Mouse (Mus musculus) liver, embryonic 15.5 days (tissue): ENCODE data around the gene Lcn2. TPM values are rescaled to one million over a fixed set of nuclear protein-coding genes. Genes with fewer than 3 reads are reported as not detected.

Source experiments
- ATAC-seq: fragments of 200-750 bp; cut with Nextera tagmentation; 2 replicates; pipeline ENCODE4 v1.8.0; 2017; ENCODE audit warnings: moderate number of reproducible peaks, mild to moderate bottlenecking, moderate library complexity; ENCODE audit not compliant: insufficient read depth
- H3K27ac ChIP-seq: fragments of 300-500 bp; sonication (generic); replicated peaks from 2 replicates; pipeline ENCODE4 v1.5.1; 2015; ENCODE audit warnings: mild to moderate bottlenecking, inconsistent platforms
- H3K27me3 ChIP-seq: fragments of 300-500 bp; sonication (generic); 2 replicates; pipeline ENCODE4 v1.6.1; 2015; ENCODE audit warnings: mild to moderate bottlenecking, inconsistent platforms
- H3K36me3 ChIP-seq: fragments of 300-500 bp; sonication (generic); replicated peaks from 2 replicates; pipeline ENCODE4 v1.6.1; 2015; ENCODE audit warnings: moderate library complexity, mild to moderate bottlenecking, inconsistent platforms
- H3K4me1 ChIP-seq: fragments of 300-500 bp; sonication (generic); replicated peaks from 2 replicates; pipeline ENCODE4 v1.6.1; 2015; ENCODE audit warnings: inconsistent platforms
- H3K4me2 ChIP-seq: fragments of 300-500 bp; sonication (generic); 2 replicates; pipeline ENCODE4 v1.6.1; 2015; ENCODE audit warnings: moderate library complexity, mild to moderate bottlenecking, inconsistent platforms
- H3K4me3 ChIP-seq: fragments of 300-500 bp; sonication (generic); replicated peaks from 2 replicates; pipeline ENCODE4 v1.5.1; 2015; ENCODE audit warnings: mild to moderate bottlenecking, inconsistent platforms
- H3K9ac ChIP-seq: fragments of 300-500 bp; sonication (generic); 2 replicates; pipeline ENCODE4 v1.6.1; 2015; ENCODE audit warnings: moderate library complexity, mild to moderate bottlenecking, inconsistent platforms
- H3K9me3 ChIP-seq: fragments of 300-500 bp; sonication (generic); replicated peaks from 2 replicates; pipeline ENCODE4 v1.6.1; 2016; ENCODE audit warnings: inconsistent platforms
- WGBS: fragments of 180-500 bp; shearing (Covaris S2); methylation state at CpG from one replicate; pipeline ENCODE4 v1.1.7; 2015; ENCODE audit warnings: mixed read lengths; ENCODE audit not compliant: insufficient replicate concordance; 5-methylcytosine and 5-hydroxymethylcytosine counted together
- polyA plus RNA-seq: library from polyadenylated mRNA; unstranded; fragments of >200 nt; fragmentation: Nextera tagmentation; extraction: Ambion mirVana; gene quantifications from 2 replicates; pipeline ENCODE4 v1.2.1, GENCODE M21; 2015

Gene Lcn2
- polyA plus RNA-seq = 185 and 214 TPM in 2 replicates

GRCm38 (mm10) chr2:32387706-32388490 is at the start of gene Lcn2:
Lcn2 (minus strand) TSS chr2:32388252.
- peak within 1 kb of the TSS; percentile 1; the same call in 1 of the 2 replicates for H3K9ac ChIP-seq
- H3K27me3 ChIP-seq = peaks cover 35% of the 10 kb centered on the region
- peak within 1 kb of the TSS; percentile 38; the same call in 1 of the 2 replicates for H3K27ac ChIP-seq
- peaks cover 20% of the 10 kb centered on the region for H3K4me1 ChIP-seq
- peak within 1 kb of the TSS; percentile 24 for H3K4me3 ChIP-seq
- WGBS = 43% methylated on average over 5 of the region's 5 CpGs
- H3K4me2 ChIP-seq = no peak within 1 kb of the TSS; the same call in 1 of the 2 replicates
- no peaks in the 10 kb centered on the region for H3K36me3 ChIP-seq
- H3K9me3 ChIP-seq = no peaks in the 10 kb centered on the region
- ATAC-seq = peak; percentile 35

- H3K27ac ChIP-seq = peak overlapping the region; percentile 36; the same call in 1 of the 2 replicates
These were observed 49.6 kb upstream of the Lcn2 start for GRCm38 (mm10) chr2:32437612-32438166.

GRCm38 (mm10) chr2:32436686-32437372 is 48.8 kb upstream of the Lcn2 start:
- ATAC-seq = peak; percentile 42; the same call in 1 of the 2 replicates
- no peaks in the 10 kb centered on the region for H3K27me3 ChIP-seq
- no peak overlapping the region for H3K9ac ChIP-seq
- peak overlapping the region; percentile 39; the same call in 1 of the 2 replicates for H3K27ac ChIP-seq
- no peaks in the 10 kb centered on the region for H3K9me3 ChIP-seq
- no peak overlapping the region for H3K4me2 ChIP-seq
- no peak overlapping the region for H3K4me3 ChIP-seq
- peaks cover 30% of the 10 kb centered on the region for H3K4me1 ChIP-seq
- H3K36me3 ChIP-seq = no peaks in the 10 kb centered on the region
- 50% methylated on average over 3 of the region's 3 CpGs for WGBS

More at GRCm38 (mm10) chr2:32437612-32438166, 49.6 kb upstream of the Lcn2 start:
- no peaks in the 10 kb centered on the region for H3K36me3 ChIP-seq
- peaks cover 35% of the 10 kb centered on the region for H3K4me1 ChIP-seq
- no peak overlapping the region for H3K4me2 ChIP-seq
- no peak overlapping the region for H3K4me3 ChIP-seq
- WGBS = 24% methylated on average over 2 of the region's 2 CpGs
- no peak overlapping the region for H3K9ac ChIP-seq
- no peak for ATAC-seq
- no peaks in the 10 kb centered on the region for H3K27me3 ChIP-seq
- no peaks in the 10 kb centered on the region for H3K9me3 ChIP-seq

- Histone ChIP-seq H3K4me2 (no peak overlapping the region), H3K4me1 (peaks cover 36% of the 10 kb centered on the region), H3K36me3 (no peaks in the 10 kb centered on the region), H3K9me3 (no peaks in the 10 kb centered on the region), H3K9ac (no peak overlapping the region), H3K4me3 (no peak overlapping the region), H3K27me3 (no peaks in the 10 kb centered on the region), H3K27ac (no peak overlapping the region)
- 58% methylated on average over 18 of the region's 18 CpGs for WGBS
- no peak for ATAC-seq
These were observed 42.9 kb upstream of the Lcn2 start for GRCm38 (mm10) chr2:32430701-32431676.

- WGBS = 36% methylated on average over 4 of the region's 4 CpGs
- Histone ChIP-seq H3K9ac (no peak overlapping the region), H3K27ac (no peak overlapping the region), H3K36me3 (no peaks in the 10 kb centered on the region), H3K9me3 (no peaks in the 10 kb centered on the region), H3K27me3 (no peaks in the 10 kb centered on the region), H3K4me2 (no peak overlapping the region), H3K4me3 (no peak overlapping the region), H3K4me1 (peaks cover 50% of the 10 kb centered on the region)
- no peak for ATAC-seq
These were observed 41.3 kb upstream of the Lcn2 start for GRCm38 (mm10) chr2:32429215-32429891.

GRCm38 (mm10) chr2:32428262-32428722 is 40.2 kb upstream of the Lcn2 start:
- H3K4me1 ChIP-seq = peaks cover 60% of the 10 kb centered on the region
- no peaks in the 10 kb centered on the region for H3K9me3 ChIP-seq
- no peak; the same call in 1 of the 2 replicates for ATAC-seq
- 44% methylated on average over 8 of the region's 8 CpGs for WGBS
- H3K36me3 ChIP-seq = no peaks in the 10 kb centered on the region
- no peak overlapping the region for H3K27ac ChIP-seq
- no peak overlapping the region for H3K9ac ChIP-seq
- peak overlapping the region; percentile 4; the same call in 1 of the 2 replicates for H3K4me2 ChIP-seq
- no peak overlapping the region for H3K4me3 ChIP-seq
- H3K27me3 ChIP-seq = no peaks in the 10 kb centered on the region

GRCm38 (mm10) chr2:32427720-32428119 is 39.7 kb upstream of the Lcn2 start:
- H3K36me3 ChIP-seq = no peaks in the 10 kb centered on the region
- 66% methylated on average over 5 of the region's 5 CpGs for WGBS
- H3K4me3 ChIP-seq = no peak overlapping the region
- H3K27me3 ChIP-seq = no peaks in the 10 kb centered on the region
- no peak overlapping the region for H3K27ac ChIP-seq
- H3K4me2 ChIP-seq = no peak overlapping the region
- no peaks in the 10 kb centered on the region for H3K9me3 ChIP-seq
- H3K4me1 ChIP-seq = peaks cover 66% of the 10 kb centered on the region
- ATAC-seq = no peak
- H3K9ac ChIP-seq = no peak overlapping the region

- Histone ChIP-seq H3K27me3 (no peaks in the 10 kb centered on the region), H3K4me1 (peaks cover 76% of the 10 kb centered on the region), H3K4me2 (no peak overlapping the region), H3K4me3 (no peak overlapping the region), H3K36me3 (peaks cover 7% of the 10 kb centered on the region), H3K9ac (no peak overlapping the region), H3K9me3 (no peaks in the 10 kb centered on the region), H3K27ac (no peak overlapping the region)
- no peak for ATAC-seq
- WGBS = 91% methylated on average over 1 of the region's 1 CpGs
These were observed 38.1 kb upstream of the Lcn2 start for GRCm38 (mm10) chr2:32426141-32426540.

GRCm38 (mm10) chr2:32425568-32425967 is 37.5 kb upstream of the Lcn2 start:
- ATAC-seq = no peak

GRCm38 (mm10) chr2:32424796-32425195 is 36.7 kb upstream of the Lcn2 start:
- Histone ChIP-seq H3K4me1 (peaks cover 80% of the 10 kb centered on the region), H3K9me3 (no peaks in the 10 kb centered on the region), H3K4me2 (peak overlapping the region; percentile 63; the same call in 1 of the 2 replicates), H3K36me3 (peaks cover 20% of the 10 kb centered on the region), H3K27me3 (no peaks in the 10 kb centered on the region), H3K9ac (no peak overlapping the region), H3K4me3 (no peak overlapping the region), H3K27ac (peak overlapping the region; percentile 55)
- 49% methylated on average over 3 of the region's 3 CpGs for WGBS
- no peak for ATAC-seq

More at GRCm38 (mm10) chr2:32425568-32425967, 37.5 kb upstream of the Lcn2 start:
- no peak overlapping the region for H3K4me2 ChIP-seq
- peaks cover 13% of the 10 kb centered on the region for H3K36me3 ChIP-seq
- H3K9me3 ChIP-seq = no peaks in the 10 kb centered on the region
- H3K4me3 ChIP-seq = no peak overlapping the region
- WGBS = 77% methylated on average over 5 of the region's 5 CpGs
- no peak overlapping the region for H3K27ac ChIP-seq
- H3K9ac ChIP-seq = no peak overlapping the region
- no peaks in the 10 kb centered on the region for H3K27me3 ChIP-seq
- H3K4me1 ChIP-seq = peaks cover 75% of the 10 kb centered on the region
